Mouse (Mus musculus): ENCODE results near the gene Thtpa. TPM values are rescaled to one million over a fixed set of nuclear protein-coding genes. Genes with fewer than 3 reads are reported as not detected.

The Thtpa gene
- polyA plus RNA-seq, 1 experiment from 2014 or later = 19.0 TPM

DNA sequence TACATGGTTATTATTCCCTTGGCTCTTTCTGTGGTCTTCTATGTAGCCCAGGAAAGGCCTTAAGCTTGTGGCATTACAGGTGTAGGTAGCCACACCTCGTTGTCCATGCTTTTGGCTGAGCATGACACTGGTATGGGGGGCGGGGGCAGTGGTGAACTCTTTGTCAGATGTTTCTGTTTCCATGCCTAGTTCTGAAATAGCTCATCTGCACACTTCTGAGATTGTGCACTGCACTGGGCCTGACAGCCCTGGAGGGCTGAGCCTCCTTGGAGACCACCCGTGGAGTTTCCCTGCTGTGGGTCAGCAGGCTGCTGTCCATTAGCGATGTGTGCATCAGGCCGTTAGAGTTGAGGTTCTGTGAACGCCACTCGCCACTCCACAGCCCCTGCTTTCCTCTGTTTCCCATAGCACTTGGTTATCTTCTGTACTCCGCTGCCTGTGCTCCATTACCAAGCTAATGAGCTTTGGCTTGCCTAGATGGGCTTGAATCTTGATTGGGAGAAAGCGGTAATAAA, 2.0 kb downstream of the Thtpa start:
- Histone ChIP-seq H3K9me3 (no peaks in the 10 kb centered on the region), H3K4me2 (replicated peaks) (peak overlapping the region; percentile 33), H3K9ac (no peak overlapping the region), H3K36me3 (peaks cover 5% of the 10 kb centered on the region; the same call in 1 of the 2 replicates), H3K27ac (no peak overlapping the region), H3K27me3 (replicated peaks) (no peaks in the 10 kb centered on the region), H3K4me3 (replicated peaks) (no peak overlapping the region), H3K4me1 (replicated peaks) (peaks cover 13% of the 10 kb centered on the region; the same call in 1 of the 2 replicates)
- 64% methylated on average over 9 of the region's 9 CpGs for WGBS
- no peak for ATAC-seq

DNA sequence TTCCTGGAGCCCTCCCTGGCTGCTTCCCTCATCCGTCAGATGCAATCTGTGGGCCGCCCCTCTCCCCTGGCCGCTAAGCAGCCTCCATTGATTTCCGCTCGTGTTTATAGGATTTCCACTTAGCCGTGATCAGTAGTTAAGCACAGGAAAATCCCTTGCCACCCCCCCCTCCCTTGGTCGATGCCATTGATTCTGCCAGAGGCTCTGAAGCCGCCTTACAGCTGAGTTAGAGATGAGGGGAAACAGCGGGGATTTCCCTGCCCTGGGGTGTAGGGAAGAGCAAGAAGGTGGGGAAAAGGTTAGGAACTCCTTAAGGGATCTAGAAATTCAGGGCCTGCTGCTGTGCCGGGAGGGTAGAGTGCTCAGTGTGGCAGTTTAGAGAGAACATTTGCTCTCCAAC, 3.1 kb downstream of the Thtpa start:
- no peak overlapping the region for H3K4me3 ChIP-seq (replicated peaks)
- WGBS = 70% methylated on average over 10 of the region's 10 CpGs
- 0 out of 2 replicates have a peak overlapping the region, but pooled peaks have one; percentile 18 for H3K27ac ChIP-seq
- H3K4me1 ChIP-seq (replicated peaks) = peaks cover 13% of the 10 kb centered on the region; the same call in 1 of the 2 replicates
- no peak overlapping the region for H3K9ac ChIP-seq
- ATAC-seq = no peak
- H3K4me2 ChIP-seq (replicated peaks) = no peak overlapping the region
- no peaks in the 10 kb centered on the region for H3K9me3 ChIP-seq
- H3K27me3 ChIP-seq (replicated peaks) = no peaks in the 10 kb centered on the region
- H3K36me3 ChIP-seq = peaks cover 5% of the 10 kb centered on the region; the same call in 1 of the 2 replicates

- ATAC-seq = no peak
- H3K4me2 ChIP-seq (replicated peaks) = no peak overlapping the region
- H3K9ac ChIP-seq = no peak overlapping the region
- no peak overlapping the region for H3K4me3 ChIP-seq (replicated peaks)
- peaks cover 5% of the 10 kb centered on the region; the same call in 1 of the 2 replicates for H3K36me3 ChIP-seq
- 63% methylated on average over 4 of the region's 4 CpGs for WGBS
- H3K4me1 ChIP-seq (replicated peaks) = peaks cover 13% of the 10 kb centered on the region; the same call in 1 of the 2 replicates
- no peaks in the 10 kb centered on the region for H3K27me3 ChIP-seq (replicated peaks)
- H3K27ac ChIP-seq = 0 out of 2 replicates have a peak overlapping the region, but pooled peaks have one; percentile 18
- H3K9me3 ChIP-seq = no peaks in the 10 kb centered on the region
These were observed 3.5 kb downstream of the Thtpa start for GRCm38 (mm10) chr14:55098067-55098466.

DNA sequence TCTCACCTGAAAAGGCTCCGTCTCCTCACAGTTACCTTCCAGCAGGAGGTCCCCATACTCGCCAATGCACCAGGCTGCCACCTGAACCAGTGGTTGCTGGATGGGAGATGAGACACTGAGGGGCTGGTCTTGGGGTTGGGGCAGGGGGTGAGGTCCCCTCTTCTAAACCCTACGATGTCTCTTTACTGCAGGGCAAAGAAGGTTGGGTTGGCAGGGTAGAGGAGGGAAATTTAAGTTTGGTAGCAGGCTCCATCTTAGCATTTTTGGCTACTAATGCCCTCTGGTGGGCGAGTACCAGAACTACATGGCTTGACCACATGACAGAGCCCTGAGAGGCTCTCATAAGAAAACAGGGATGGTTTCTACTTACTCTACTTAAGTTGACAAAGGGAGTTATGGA, 7.0 kb downstream of the Thtpa start:
- Histone ChIP-seq H3K4me3 (replicated peaks) (no peak overlapping the region), H3K9me3 (no peaks in the 10 kb centered on the region), H3K9ac (no peak overlapping the region), H3K4me1 (replicated peaks) (0 out of 2 replicates have a peak, but pooled peaks cover 10% of the 10 kb centered on the region), H3K27ac (no peak overlapping the region), H3K4me2 (replicated peaks) (no peak overlapping the region), H3K36me3 (peaks cover 5% of the 10 kb centered on the region; the same call in 1 of the 2 replicates), H3K27me3 (replicated peaks) (no peaks in the 10 kb centered on the region)
- no peak for ATAC-seq
- 54% methylated on average over 4 of the region's 4 CpGs for WGBS

DNA sequence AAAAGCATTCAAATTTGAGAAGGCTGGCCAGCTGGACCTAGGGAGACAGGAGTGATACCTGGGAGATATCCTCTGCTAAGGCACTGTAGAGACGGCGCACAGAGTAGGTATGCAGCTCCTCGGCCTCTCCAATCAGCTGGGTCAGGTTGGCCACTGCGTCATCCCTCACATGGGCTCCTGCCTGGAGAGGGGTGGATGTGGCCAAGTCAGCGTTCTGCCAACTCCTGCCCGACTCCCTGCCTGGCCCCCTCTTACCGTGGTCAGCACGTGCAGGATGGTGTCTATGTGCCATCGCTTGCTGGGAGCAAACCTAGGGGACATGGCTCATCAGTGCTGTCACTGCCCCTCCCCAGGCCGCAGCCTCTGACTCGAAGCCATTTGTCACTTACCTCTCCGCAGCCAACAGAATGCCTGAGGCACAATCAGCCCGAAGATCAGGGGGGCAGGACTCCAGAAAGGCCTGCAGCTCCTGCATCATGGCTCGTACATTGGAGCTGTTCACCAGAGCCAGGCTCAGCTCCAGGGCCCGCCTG, 7.7 kb downstream of the Thtpa start:
- no peak overlapping the region for H3K9ac ChIP-seq
- H3K4me3 ChIP-seq (replicated peaks) = no peak overlapping the region
- H3K4me2 ChIP-seq (replicated peaks) = no peak overlapping the region
- peaks cover 10% of the 10 kb centered on the region; the same call in 1 of the 2 replicates for H3K4me1 ChIP-seq (replicated peaks)
- H3K27ac ChIP-seq = no peak overlapping the region
- ATAC-seq = no peak
- H3K9me3 ChIP-seq = no peaks in the 10 kb centered on the region
- H3K27me3 ChIP-seq (replicated peaks) = no peaks in the 10 kb centered on the region
- 82% methylated on average over 15 of the region's 15 CpGs for WGBS
- H3K36me3 ChIP-seq = peaks cover 3% of the 10 kb centered on the region; the same call in 1 of the 2 replicates

- no peaks in the 10 kb centered on the region for H3K27me3 ChIP-seq (replicated peaks)
- H3K4me1 ChIP-seq (replicated peaks) = peaks cover 30% of the 10 kb centered on the region
- ATAC-seq = no peak
- H3K9me3 ChIP-seq = no peaks in the 10 kb centered on the region
- no peak overlapping the region for H3K27ac ChIP-seq
- no peak overlapping the region for H3K4me3 ChIP-seq (replicated peaks)
- no peaks in the 10 kb centered on the region for H3K36me3 ChIP-seq
- WGBS = 87% methylated on average over 18 of the region's 18 CpGs
- H3K9ac ChIP-seq = no peak overlapping the region
- no peak overlapping the region for H3K4me2 ChIP-seq (replicated peaks)
These were observed 9.8 kb downstream of the Thtpa start for GRCm38 (mm10) chr14:55104365-55104764.

- H3K36me3 ChIP-seq = no peaks in the 10 kb centered on the region
- WGBS = 6% methylated on average over 7 of the region's 7 CpGs
- peak overlapping the region; percentile 50 for H3K4me3 ChIP-seq (replicated peaks)
- H3K27ac ChIP-seq = peak overlapping the region; percentile 87; the same call in 1 of the 2 replicates
- H3K4me2 ChIP-seq (replicated peaks) = peak overlapping the region; percentile 97
- H3K4me1 ChIP-seq (replicated peaks) = peaks cover 32% of the 10 kb centered on the region
- no peaks in the 10 kb centered on the region; the same call in none of the 2 replicates for H3K27me3 ChIP-seq (replicated peaks)
- ATAC-seq = peak; percentile 3
- peak overlapping the region; percentile 69 for H3K9ac ChIP-seq
- no peaks in the 10 kb centered on the region for H3K9me3 ChIP-seq
These were observed 10.8 kb downstream of the Thtpa start for GRCm38 (mm10) chr14:55105386-55105785.

DNA sequence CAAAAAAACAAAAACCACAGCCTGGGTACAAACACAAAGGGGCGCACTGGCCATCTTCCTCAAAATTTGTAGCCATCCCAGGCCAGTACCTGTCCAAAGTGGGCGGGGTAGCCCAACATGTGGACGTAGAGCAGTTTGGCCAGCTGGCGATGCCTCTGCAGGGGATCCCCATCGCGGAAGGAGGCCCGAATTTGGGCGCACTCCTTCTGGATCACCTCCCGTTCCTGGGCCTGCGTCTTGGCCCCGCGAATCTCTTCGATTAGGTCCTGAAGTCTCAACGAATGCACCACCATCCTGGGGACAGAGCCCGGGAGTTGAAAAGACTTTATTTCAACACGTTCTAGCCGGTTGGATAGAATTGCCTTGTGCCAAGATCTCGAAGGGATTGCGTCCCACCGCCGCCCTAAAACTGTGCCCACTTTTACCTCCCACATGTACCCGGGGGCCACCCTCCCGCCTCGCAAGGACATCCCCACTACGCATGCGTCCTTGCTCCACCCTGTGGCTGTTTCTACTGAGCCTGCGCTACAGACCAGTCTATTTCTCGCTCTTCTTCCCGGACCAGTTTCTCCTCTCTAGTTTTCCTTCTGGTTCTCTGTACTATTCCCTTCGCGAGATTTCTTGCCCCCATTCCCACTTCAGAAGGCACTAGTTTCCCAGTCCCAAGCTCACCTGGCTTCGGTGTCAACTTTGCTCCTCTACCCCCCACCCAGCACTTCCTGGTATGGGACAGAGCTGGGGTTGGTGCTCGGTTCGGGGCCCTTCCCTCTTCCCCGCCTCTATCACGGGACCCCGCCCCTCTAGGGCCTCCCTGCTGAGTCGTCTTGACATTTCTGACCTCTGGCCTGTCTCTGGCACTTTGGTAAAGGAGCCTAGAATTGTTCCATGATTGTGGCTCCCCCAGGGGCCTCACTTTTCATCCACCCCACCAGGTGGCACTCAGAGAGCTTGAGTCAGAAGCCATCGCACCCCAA, 11.5 kb downstream of the Thtpa start, which contains the start of gene Ap1g2:
Gene Ap1g2, minus strand, starts transcription at position 758 of the 974 bp plus-strand sequence.
- H3K36me3 ChIP-seq = no peaks in the 10 kb centered on the region
- H3K4me3 ChIP-seq (replicated peaks) = peak within 1 kb of the TSS; percentile 50
- H3K9me3 ChIP-seq = no peaks in the 10 kb centered on the region
- H3K4me1 ChIP-seq (replicated peaks) = peaks cover 32% of the 10 kb centered on the region
- WGBS = under 1% methylated on average over 39 of the region's 39 CpGs
- H3K4me2 ChIP-seq (replicated peaks) = peak within 1 kb of the TSS; percentile 97
- peak within 1 kb of the TSS; percentile 69 for H3K9ac ChIP-seq
- peak; percentile 90 for ATAC-seq
- H3K27ac ChIP-seq = peak within 1 kb of the TSS; percentile 87
- H3K27me3 ChIP-seq (replicated peaks) = no peaks in the 10 kb centered on the region; the same call in none of the 2 replicates

GRCm38 (mm10) chr14:55106990-55107389, 12.4 kb downstream of the Thtpa start:
- Histone ChIP-seq H3K36me3 (no peaks in the 10 kb centered on the region), H3K27ac (no peak overlapping the region), H3K9ac (no peak overlapping the region), H3K27me3 (replicated peaks) (peaks cover 4% of the 10 kb centered on the region), H3K4me3 (replicated peaks) (no peak overlapping the region), H3K4me2 (replicated peaks) (no peak overlapping the region), H3K4me1 (replicated peaks) (peaks cover 32% of the 10 kb centered on the region), H3K9me3 (no peaks in the 10 kb centered on the region)
- no peak for ATAC-seq
- WGBS = 76% methylated on average over 8 of the region's 8 CpGs

- peak overlapping the region; percentile 21; the same call in 1 of the 2 replicates for H3K4me2 ChIP-seq (replicated peaks)
- ATAC-seq = peak; percentile 22
- H3K27ac ChIP-seq = peak overlapping the region; percentile 49; the same call in 1 of the 2 replicates
- H3K9me3 ChIP-seq = no peaks in the 10 kb centered on the region
- WGBS = 34% methylated on average over 9 of the region's 9 CpGs
- no peaks in the 10 kb centered on the region for H3K36me3 ChIP-seq
- peak overlapping the region; percentile 21; the same call in 1 of the 2 replicates for H3K9ac ChIP-seq
- peaks cover 32% of the 10 kb centered on the region for H3K4me1 ChIP-seq (replicated peaks)
- peaks cover 7% of the 10 kb centered on the region for H3K27me3 ChIP-seq (replicated peaks)
- H3K4me3 ChIP-seq (replicated peaks) = no peak overlapping the region
These were observed 13.8 kb downstream of the Thtpa start for GRCm38 (mm10) chr14:55108202-55108870.

DNA sequence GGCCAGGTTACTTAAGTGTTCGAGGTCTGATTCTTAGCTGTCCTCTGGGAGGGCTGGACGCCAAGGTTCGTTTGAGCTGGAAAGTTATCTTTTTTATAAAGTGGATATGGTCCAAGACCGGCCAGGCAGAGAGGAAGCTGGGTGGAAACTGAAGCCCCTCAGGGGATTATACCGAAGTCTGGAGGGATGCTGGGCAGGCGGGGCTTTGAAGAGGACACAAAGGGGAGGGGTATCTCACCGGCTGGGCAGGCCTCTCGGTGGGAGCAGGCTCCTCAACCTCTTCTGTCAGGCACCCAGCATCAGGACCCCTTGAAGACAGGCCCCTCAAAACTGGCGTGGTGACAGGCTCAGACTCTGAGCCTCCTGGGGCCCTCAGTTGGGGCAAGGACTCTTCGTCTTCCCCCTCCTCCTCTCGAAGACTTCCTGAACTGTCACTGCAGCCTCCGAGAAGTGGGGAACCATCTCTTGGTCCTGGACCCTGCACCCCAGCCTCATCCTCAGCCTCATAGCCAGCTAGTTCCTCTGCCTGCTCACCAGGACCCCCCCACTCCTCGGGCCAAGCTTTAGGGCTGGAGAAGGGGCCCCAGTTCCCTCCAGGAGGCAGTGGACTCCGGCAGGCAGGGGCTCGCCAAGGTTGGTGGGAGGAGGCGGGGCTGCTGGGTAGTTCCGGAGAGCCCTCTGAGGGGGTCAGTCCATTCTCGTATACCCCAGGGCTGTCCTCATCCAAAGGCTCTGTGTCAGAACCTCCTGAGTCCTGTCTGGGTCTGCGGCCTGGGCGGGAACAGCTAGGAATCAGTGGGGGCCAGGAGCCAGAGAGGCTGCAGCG, 14.7 kb downstream of the Thtpa start:
- no peak overlapping the region for H3K9ac ChIP-seq
- WGBS = 20% methylated on average over 21 of the region's 21 CpGs
- H3K9me3 ChIP-seq = no peaks in the 10 kb centered on the region
- H3K4me2 ChIP-seq (replicated peaks) = peak overlapping the region; percentile 23; the same call in 1 of the 2 replicates
- H3K4me1 ChIP-seq (replicated peaks) = peaks cover 40% of the 10 kb centered on the region
- no peak overlapping the region for H3K27ac ChIP-seq
- peaks cover 16% of the 10 kb centered on the region for H3K27me3 ChIP-seq (replicated peaks)
- no peaks in the 10 kb centered on the region for H3K36me3 ChIP-seq
- H3K4me3 ChIP-seq (replicated peaks) = peak overlapping the region; percentile 0; the same call in 1 of the 2 replicates
- ATAC-seq = no peak

Data from intestine, embryonic 15.5 days (tissue).